Mouse (Mus musculus): Measurements from ENCODE around the gene Cdkl5.

- no peak for TF ChIP-seq HCFC1 (IDR thresholded peaks at IDR 0.05; ENCODE audit: borderline replicate concordance, insufficient read depth, low read length)
- no peak for TF ChIP-seq CHD2 (IDR thresholded peaks at IDR 0.05; ENCODE audit: low read depth, low read length)
Measured at GRCm38 (mm10) chrX:160905913-160906312, 88.6 kb downstream of the Cdkl5 start.
